Mouse (Mus musculus): Measurements from ENCODE around the gene Olfr513. TPM values are rescaled to one million over a fixed set of nuclear protein-coding genes. Genes with fewer than 3 reads are reported as not detected.

Olfr513 gene
- polyA plus RNA-seq (2012; rRNA removed; ENCODE audit: low replicate concordance): not detected in 2 replicates

GRCm38 (mm10) chr7:108750673-108751072 lies at the start of gene Olfr513:
Olfr513 (plus strand) TSS chr7:108750973.

GRCm38 (mm10) chr7:108713020-108713419 lies 37.8 kb upstream of the Olfr513 start, which contains the start of gene Olfr512:
Olfr512 (plus strand) TSS chr7:108713320.

Other genes with a start within 250 kb of the Olfr513 start
- gene Olfr502, start 225.9 kb upstream of the Olfr513 start, polyA plus RNA-seq (2012; rRNA removed; ENCODE audit: low replicate concordance): not detected in 2 replicates
- not detected in 2 replicates for gene Olfr503, start 206.4 kb upstream of the Olfr513 start, polyA plus RNA-seq (2012; rRNA removed; ENCODE audit: low replicate concordance)
- gene Olfr504, start 185.2 kb upstream of the Olfr513 start, polyA plus RNA-seq (2012; rRNA removed; ENCODE audit: low replicate concordance): not detected in 2 replicates
- gene Olfr506, start 140.2 kb upstream of the Olfr513 start, polyA plus RNA-seq (2012; rRNA removed; ENCODE audit: low replicate concordance): not detected in 2 replicates
- gene Olfr507, start 129.2 kb upstream of the Olfr513 start, polyA plus RNA-seq (2012; rRNA removed; ENCODE audit: low replicate concordance): not detected in 2 replicates
- gene Olfr508, start 121.0 kb upstream of the Olfr513 start, polyA plus RNA-seq (2012; rRNA removed; ENCODE audit: low replicate concordance): not detected in 2 replicates
- not detected in 2 replicates for gene Olfr509, start 99.1 kb upstream of the Olfr513 start, polyA plus RNA-seq (2012; rRNA removed; ENCODE audit: low replicate concordance)
- not detected in 2 replicates for gene Olfr510, start 84.6 kb upstream of the Olfr513 start, polyA plus RNA-seq (2012; rRNA removed; ENCODE audit: low replicate concordance)
- not detected in 2 replicates for gene Olfr512, start 37.7 kb upstream of the Olfr513 start, polyA plus RNA-seq (2012; rRNA removed; ENCODE audit: low replicate concordance)
- not detected in 2 replicates for gene Olfr514, start 75.0 kb downstream of the Olfr513 start, polyA plus RNA-seq (2012; rRNA removed; ENCODE audit: low replicate concordance)
- not detected in 2 replicates for gene Olfr516, start 99.6 kb downstream of the Olfr513 start, polyA plus RNA-seq (2012; rRNA removed; ENCODE audit: low replicate concordance)
- gene Olfr517, start 121.4 kb downstream of the Olfr513 start, polyA plus RNA-seq (2012; rRNA removed; ENCODE audit: low replicate concordance): not detected in 2 replicates
- not detected in 2 replicates for gene Olfr518, start 134.0 kb downstream of the Olfr513 start, polyA plus RNA-seq (2012; rRNA removed; ENCODE audit: low replicate concordance)
- not detected in 2 replicates for gene Olfr519, start 143.4 kb downstream of the Olfr513 start, polyA plus RNA-seq (2012; rRNA removed; ENCODE audit: low replicate concordance)
- 0.24 and 0.47 TPM in 2 replicates for gene Nlrp10, start 179.2 kb downstream of the Olfr513 start, polyA plus RNA-seq (2012; rRNA removed; ENCODE audit: low replicate concordance)
- 131 and 285 TPM in 2 replicates for gene Eif3f, start 183.4 kb downstream of the Olfr513 start, polyA plus RNA-seq (2012; rRNA removed; ENCODE audit: low replicate concordance)
- 2.0 and 2.1 TPM in 2 replicates for gene Tub, start 199.4 kb downstream of the Olfr513 start, polyA plus RNA-seq (2012; rRNA removed; ENCODE audit: low replicate concordance)